Mouse (Mus musculus): ENCODE results near the gene Igtp.
A peak's percentile ranks its signal among the peaks of the same experiment; 100 is the strongest.
"Not testable (repeated sequence)": the region's sequence is repeated elsewhere in the genome, so short reads cannot be mapped to it uniquely, and the experiment has no call there.

Gene Igtp

DNA sequence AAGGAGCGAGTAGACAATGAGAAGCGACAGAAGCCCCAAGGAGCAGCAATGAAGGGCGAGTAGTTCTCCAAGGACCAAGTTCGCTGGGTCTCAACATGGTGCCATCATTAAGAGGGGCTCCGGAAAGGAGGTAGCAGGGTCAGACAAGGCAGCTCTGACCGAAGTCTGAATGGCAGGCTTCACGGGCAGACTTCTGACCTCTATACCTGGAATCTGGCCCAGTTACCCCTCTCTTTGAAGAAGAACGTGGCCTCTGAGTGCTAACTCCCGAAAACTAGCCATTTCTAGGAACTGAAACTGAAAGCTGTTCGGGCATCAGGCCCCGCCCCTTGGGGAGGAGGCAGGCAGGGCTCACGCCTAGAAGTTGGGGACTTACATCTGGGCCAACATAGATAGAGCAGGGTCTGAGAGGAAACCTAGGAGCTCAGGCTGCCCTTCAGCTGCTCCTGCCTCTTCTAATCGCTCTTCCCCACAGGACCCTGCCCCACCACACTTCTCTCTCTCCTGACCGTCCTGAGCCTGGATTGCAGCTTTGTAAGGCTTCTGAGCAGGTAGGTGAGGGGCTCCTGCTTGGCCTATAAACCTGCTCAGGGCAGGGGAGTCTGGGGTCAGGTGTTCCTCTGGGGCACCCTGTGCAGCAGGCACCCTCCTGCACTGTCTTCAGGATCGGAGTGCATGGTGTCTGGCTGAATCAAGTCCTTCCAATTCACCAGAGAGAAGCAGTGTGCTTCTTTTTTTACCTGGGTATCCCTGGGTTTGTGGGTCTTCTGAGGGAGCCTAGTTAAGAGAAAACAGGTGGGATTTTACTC, at the start of gene Igtp, which contains the start of gene Irgm2:
TSS of gene Igtp (plus strand) at position 328 of the 809 bp plus-strand sequence.
TSS of gene Irgm2 (plus strand) at position 390 of the 809 bp plus-strand sequence.
- DNase-seq (ENCODE audit: low spot score in 2 of 2): peak; percentile 77 to 81

GRCm38 (mm10) chr11:58155458-58155857, 43.9 kb upstream of the Igtp start:
- no peak for DNase-seq (ENCODE audit: low spot score in 2 of 2)

DNA sequence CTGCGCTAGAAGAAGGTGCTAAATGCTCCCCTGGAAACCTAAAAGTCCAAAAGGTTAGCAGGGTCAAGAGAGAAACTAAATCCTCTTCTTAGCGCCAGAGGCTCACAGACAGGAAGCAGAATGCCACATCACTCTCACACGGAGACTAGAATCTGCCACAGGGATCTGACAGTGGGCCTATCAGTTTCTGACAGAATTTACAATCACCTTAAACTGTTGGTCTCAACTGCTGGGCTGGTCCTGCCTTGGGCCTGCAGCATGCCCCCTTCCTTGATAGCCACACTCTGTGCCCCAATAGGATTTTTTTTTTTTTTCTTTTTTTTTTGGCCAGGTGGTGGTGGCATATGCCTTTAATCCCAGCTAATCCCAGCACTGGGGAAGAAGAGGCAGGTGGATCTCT, 42.5 kb upstream of the Igtp start:
- no peak for DNase-seq (ENCODE audit: low spot score in 2 of 2)

DNA sequence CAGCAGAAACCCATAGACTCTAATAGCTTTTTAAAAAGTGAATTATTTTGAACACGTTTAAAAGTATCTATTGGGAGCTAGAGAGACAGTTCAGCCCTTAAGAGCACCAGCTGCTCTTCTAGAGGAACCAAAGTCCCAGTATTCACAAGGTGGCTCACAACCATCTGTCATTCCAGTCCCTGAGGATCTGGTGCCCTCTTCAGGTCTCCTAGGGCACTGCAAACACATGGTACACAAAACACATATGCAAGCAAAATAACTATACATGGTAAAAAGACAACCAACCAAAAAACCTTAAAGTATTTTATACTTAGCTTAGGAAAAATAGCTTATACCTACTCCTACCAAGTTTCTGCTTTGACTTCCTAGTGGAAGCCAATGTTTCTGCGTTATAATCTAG, 34.3 kb upstream of the Igtp start:
- DNase-seq (ENCODE audit: low spot score in 2 of 2): peak in 1 of 2 experiments; percentile 28

- no peak for DNase-seq (ENCODE audit: low spot score in 2 of 2)
Observed at GRCm38 (mm10) chr11:58167822-58168166, 31.6 kb upstream of the Igtp start.

DNA sequence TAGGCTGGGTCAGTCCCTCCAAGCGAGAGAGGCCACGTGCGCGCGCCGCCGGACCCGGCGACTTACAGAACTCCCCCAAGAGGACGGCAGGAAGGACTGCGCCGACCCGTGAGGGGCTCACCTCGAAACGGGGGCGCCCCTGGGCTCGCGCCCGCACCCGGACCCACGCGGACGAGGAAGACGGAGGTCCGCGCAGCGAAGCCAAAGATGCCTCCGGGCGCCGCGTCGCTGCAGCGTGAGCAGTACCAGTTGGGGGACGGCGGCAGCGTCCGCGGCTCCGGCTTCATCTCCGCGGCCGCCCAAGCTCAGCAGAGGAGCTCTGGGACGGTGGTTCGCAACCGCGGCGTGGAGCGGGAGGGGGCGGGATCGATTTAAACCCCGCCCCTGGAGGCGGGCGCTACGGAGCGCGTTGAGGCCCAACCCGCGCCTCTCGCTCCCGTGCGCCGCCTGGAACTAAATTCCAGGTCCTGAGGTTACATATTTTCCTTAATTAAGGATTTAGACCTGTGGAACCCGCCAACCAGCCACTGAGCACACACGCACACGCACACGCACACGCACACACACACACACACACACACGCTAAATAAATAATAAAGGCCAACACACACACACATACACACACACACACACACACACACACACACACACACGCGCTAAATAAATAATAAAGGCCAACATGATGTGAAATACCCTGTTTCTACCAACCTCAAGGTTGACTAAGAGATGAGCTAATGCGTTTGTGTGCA, 31.0 kb upstream of the Igtp start, which contains the start of gene Gemin5:
TSS of gene Gemin5 (minus strand) at position 373 of the 749 bp plus-strand sequence.
- peak; percentile 77 to 88 for DNase-seq (ENCODE audit: low spot score in 2 of 2)

- DNase-seq (ENCODE audit: low spot score in 2 of 2): no peak
Observed at GRCm38 (mm10) chr11:58169666-58170065, 29.7 kb upstream of the Igtp start.

DNA sequence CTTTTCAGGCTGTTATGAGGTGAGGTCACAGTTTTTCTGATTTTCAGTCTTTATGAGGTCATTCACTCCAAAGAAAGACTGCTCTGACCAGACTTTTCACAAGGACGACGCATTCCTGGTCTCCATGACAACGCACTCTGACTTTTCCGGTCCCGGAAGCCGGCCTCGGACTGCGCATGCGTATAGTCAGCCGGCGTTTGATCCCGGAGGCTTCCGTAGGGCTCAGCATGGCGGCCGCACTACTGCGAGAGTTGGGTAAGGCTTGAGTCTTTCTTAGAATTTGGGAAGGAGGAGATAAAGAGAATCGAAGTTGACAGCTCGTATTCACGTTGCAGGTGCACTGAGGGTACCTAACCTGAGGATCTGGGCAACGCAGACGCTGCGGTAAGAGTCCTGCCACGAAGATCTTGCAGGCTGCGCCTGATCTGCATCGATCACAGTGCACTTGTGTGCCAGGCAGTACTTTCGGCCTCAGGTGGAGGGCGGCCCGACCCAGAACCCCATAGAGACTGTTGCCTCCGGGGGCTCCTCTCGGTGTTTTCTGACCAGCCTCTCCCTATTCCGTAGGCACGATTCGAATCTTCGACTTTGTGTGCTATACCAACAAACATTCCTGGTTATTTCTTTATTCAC, 27.8 kb upstream of the Igtp start, which contains the start of gene Mrpl22:
TSS of gene Mrpl22 (plus strand) at position 203 of the 633 bp plus-strand sequence.
- peak; percentile 92 to 98 for DNase-seq (ENCODE audit: low spot score in 2 of 2)

DNA sequence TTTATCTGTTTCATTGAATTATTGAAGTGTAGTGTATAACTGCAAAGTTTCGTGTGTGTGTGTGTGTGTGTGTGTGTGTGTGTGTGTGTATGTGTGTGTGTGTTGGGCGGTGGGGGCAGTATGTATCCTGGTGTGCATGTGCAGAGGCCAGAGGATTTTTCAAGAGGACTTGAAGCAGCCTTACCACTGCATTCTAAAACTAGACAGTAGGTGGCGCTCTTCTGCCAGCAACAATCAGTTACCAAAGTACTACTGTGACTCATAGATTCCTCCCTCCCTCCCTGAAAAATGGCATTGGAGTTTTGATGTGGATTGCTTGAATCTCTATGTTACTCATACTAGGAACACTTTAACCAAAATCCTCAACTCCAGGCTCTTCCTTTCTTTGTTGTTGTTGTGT, 19.8 kb upstream of the Igtp start:
- DNase-seq (ENCODE audit: low spot score in 2 of 2): peak; percentile 59 to 81

- not testable (repeated sequence) for DNase-seq (ENCODE audit: low spot score in 2 of 2)
Observed at GRCm38 (mm10) chr11:58179986-58180385, 19.4 kb upstream of the Igtp start.

GRCm38 (mm10) chr11:58180756-58181155, 18.6 kb upstream of the Igtp start:
- DNase-seq (ENCODE audit: low spot score in 2 of 2): no peak

GRCm38 (mm10) chr11:58183579-58183978, 15.8 kb upstream of the Igtp start:
- no peak for DNase-seq (ENCODE audit: low spot score in 2 of 2)

DNA sequence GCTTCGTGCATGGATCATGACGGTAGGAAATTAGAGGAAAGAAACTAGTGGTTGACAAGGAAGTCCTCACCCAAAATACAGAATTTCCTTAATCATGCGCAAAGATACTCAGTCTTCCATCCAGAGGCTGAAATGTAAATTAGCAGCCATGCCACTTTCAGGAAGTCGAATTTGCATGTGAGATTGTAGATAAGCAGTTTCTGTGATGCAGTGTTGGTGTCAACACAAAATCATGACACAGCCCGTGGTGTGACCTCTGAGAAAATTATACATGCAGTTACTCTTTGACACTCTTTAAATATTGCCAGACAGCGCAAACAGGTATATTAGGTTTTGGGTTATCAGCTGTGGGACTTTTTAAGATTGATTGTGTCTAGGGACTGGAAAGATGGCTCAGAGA, 9.7 kb upstream of the Igtp start:
- DNase-seq (ENCODE audit: low spot score in 2 of 2): no peak

- DNase-seq (ENCODE audit: low spot score in 2 of 2): no peak
Observed at GRCm38 (mm10) chr11:58193326-58193725, 6.0 kb upstream of the Igtp start.

GRCm38 (mm10) chr11:58193860-58194520, 5.4 kb upstream of the Igtp start:
- DNase-seq (ENCODE audit: low spot score in 2 of 2): no peak

DNA sequence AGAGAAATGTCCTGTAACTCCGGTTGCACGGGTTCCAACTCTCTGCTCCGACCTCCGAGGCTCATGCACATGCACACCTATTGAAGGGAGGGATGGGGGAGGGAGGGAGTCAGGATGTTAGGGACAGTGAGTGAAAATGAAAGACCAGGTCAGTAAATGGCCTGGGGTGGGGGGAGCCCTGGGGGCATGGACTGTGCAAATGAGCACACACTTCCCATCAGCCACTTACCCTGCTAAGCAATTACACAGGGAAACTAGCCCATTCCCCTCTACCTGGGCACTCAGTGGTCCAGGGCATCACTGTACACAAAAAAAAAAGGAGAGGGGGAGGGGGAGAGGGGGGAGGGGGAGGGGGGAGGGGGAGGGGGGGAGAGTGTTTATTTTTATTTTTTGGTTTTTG, 693 bp upstream of the Igtp start:
- DNase-seq (ENCODE audit: low spot score in 2 of 2): no peak

DNA sequence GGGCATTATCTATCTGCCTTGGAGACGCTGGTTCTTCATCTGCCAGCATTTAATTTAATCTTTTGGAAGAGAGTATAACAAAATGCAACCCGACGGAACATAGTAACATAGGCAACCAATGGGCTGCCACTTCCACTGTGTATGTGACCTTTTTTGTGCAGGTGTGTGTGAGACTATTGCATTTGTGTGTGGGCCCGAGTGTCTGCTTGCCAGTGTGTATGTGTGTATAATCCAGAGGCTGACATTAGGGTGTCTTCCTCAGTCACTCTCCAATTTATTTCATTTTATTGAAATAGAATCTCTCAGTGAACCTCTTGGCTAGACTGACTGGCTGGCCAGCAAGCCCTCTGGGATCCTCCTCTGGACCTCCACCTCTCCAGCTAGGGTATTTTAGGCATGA, 870 bp downstream of the Igtp start:
- DNase-seq (ENCODE audit: low spot score in 2 of 2): no peak

DNA sequence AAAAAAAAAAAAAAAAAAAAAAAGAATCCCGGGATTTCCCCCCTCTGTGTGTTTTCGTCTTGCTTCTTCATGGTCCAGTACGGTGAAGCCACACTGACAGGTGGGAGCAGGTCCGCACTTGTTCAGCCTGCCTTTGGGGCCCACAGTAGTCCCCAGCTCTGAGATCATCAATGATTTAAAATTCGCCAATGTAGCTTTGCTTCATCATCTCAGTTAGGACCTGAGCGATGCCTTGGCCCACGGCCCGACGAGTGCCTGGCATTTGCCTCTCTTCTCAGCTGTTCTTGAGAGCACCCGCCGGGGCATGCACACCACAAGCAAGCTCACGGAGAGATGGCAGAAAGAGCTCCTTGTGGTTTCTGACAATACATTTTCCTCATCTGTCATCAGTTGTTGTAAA, 1.7 kb downstream of the Igtp start:
- DNase-seq (ENCODE audit: low spot score in 2 of 2): peak; percentile 46 to 48

- DNase-seq (ENCODE audit: low spot score in 2 of 2): peak in 1 of 2 experiments; percentile 41
Observed at GRCm38 (mm10) chr11:58210321-58210886, 11.0 kb downstream of the Igtp start.

DNA sequence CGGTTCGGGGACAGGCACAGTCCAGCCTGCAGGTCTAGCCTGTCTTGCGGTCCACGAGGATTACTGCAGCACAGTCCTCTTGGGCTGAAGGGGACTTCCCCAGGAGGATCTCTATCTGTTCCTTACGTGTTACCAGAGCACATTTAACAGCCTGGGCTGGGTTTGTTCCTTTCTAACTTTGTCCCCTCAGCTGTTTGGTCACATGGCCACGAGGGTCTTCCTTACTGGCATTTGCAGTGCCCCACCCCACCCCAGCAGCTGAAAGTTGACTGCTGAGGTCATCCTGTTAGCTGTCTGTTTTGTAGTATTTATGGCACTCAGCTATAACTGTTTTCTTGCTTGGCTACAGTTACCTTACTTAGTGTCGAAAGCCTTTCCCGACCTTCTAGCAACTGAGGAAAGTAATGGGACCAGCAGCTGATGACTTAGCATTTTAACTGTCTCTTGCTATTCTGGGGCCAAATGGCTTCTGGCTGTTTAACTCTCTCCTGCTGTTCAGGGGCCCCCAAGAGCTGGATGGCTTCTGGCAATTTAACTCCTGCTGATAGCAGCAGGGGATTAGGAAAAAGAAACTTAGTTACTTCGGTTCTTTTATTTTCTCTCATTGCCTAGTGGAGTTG, 11.8 kb downstream of the Igtp start:
- DNase-seq (ENCODE audit: low spot score in 2 of 2): peak in 1 of 2 experiments; percentile 13

DNA sequence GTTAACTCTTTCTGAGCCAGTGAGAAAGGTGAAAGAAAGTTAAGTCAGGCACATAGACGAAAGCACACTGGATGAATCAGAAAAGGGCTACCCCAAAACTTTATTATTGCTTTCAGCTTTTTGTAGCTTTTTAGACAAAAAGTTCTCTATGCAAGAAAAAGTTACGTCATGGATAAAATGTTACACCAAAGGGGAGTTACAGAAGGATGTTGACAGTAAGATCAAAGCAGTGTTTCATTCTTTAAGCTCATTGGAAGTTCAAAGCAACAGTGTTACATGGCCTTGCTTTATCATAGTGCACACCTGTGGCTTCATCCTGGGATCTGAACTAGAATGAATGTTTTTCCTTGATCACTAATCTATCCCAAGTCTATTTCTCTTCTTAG, 12.3 kb downstream of the Igtp start:
- DNase-seq (ENCODE audit: low spot score in 2 of 2): peak in 1 of 2 experiments; percentile 17
